Mouse (Mus musculus) c-Kit-positive CD71-negative TER-119-negative erythroid progenitor cells, embryonic 14.5 days (primary cell): ENCODE results near the gene Clgn.
A peak's percentile ranks its signal among the peaks of the same experiment; 100 is the strongest.
"Not testable (repeated sequence)": the region's sequence is repeated elsewhere in the genome, so short reads cannot be mapped to it uniquely, and the experiment has no call there.

Experiments used
- DNase-seq: peaks from one replicate; pipeline ENCODE4 v3.0.0-alpha.2; 2013; ENCODE audit warnings: low read depth

Clgn gene

DNA sequence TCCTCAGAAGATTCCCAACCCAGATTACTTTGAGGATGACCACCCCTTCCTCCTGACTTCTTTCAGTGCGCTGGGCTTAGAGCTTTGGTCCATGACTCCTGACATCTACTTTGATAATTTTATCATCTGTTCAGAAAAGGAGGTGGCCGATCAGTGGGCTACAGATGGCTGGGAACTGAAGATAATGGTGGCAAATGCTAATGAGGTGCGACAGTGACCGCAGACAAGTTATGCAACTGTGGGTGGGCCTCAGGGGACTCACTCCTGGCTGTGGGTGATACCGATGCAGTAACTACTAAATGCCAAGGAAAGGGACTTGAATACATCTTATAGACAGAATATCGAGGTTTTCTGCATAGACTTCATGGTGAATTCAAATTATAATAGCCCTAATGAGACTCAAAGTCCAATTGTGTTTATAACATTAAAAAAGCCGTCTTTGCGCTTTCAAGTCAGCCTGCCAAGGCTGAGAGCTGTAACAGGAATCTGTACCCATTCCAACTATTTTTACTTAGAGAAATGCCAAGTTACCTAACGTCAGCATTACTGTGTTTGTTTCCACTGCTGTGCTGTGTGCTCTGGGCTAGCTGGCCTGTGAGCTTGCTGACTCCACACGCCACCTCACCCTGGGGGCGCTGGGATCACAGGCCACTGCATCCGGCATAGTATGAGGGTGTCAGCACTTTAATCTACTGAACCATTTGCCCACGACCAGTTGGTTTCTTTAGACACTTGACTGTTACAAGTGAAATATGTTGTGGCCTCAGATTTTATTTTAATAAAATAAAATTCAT is 33.6 kb downstream of the Clgn start:
- no peak for DNase-seq

GRCm38 (mm10) chr8:83425202-83425601 is 35.5 kb downstream of the Clgn start:
- no peak for DNase-seq

- no peak for DNase-seq
These were observed 36.6 kb downstream of the Clgn start for GRCm38 (mm10) chr8:83426104-83426759.

DNA sequence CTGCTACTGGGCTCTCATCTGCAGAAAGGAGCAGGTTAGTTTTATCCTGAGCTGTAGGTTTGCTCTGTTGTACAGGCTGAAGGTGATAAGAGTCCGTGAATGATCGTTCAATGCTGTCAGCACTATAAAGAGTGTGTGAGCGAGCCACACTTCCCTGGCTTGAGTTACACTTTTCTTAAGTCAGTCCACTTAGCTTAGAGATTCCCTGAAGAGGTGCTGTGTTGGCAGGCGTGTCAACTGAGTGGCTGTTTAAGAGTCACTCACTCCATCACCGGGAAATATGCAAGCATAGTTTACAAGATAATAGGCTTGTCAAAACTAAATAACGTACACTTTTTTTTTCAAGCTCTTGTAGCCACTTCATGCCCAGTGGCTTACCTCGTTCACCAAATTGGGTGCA is 37.3 kb downstream of the Clgn start:
- DNase-seq = no peak

DNA sequence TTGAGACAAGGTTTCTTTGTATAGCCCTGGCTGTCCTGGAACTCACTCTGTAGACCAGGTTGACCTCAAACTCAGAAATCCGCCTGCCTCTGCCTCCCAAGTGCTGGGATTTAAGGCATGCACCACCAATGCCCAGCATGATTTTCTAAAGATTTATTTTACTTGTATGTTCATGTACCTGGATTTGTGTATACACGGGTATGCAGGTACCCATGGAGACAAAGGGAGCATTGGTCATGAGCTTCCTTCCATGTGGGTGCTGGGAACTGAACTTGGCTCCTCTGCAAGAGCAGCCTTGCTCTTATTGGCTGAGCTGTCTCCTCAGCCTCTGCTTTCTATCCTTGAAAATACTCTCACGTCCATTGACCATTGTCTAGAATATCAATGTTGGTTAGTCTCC is 39.0 kb downstream of the Clgn start:
- not testable (repeated sequence) for DNase-seq

GRCm38 (mm10) chr8:83429071-83429524 is 39.4 kb downstream of the Clgn start:
- no peak for DNase-seq

GRCm38 (mm10) chr8:83437077-83437476 is 47.4 kb downstream of the Clgn start:
- no peak for DNase-seq

- DNase-seq = no peak
These were observed 52.1 kb downstream of the Clgn start for GRCm38 (mm10) chr8:83441656-83442242.

DNA sequence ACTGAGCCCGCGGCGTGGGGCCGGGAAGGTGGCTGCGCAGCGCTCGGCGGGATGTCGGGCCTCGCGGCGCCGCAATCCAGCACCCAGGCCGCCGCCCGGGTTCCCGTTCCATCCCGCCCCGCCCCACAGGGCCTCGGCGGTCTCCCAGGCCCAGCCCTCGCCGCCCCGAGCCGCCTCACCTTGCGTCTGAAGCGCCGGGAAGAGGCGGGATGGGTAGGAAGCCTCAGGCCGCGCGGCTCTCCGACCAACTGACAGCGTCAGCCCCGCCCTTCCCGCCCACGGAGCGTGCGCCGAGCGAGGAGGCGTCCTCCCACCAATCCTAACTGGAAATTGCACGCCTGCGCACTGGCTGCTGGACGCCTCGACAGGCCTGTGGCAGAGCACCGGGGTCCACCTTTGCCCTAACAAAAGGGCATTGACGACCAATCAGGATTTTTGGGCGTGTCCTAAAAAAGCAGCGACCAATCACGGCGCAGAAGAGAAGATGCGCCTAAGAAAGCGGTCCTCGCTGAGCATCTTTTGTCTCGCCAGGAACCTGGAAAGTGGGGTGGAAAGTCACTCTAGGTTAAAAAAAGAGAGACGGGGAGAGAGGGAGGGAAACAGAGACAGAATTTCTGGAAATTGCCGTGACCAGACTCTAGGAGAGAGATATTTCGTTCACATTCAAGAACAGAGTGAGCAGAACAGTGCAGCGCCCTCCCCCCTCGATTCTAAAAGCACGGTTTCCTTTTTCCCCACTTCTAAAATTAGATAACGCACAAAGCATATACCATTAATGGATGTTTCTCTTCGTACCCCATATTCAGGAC is 52.8 kb downstream of the Clgn start:
- peak; percentile 96 for DNase-seq

DNA sequence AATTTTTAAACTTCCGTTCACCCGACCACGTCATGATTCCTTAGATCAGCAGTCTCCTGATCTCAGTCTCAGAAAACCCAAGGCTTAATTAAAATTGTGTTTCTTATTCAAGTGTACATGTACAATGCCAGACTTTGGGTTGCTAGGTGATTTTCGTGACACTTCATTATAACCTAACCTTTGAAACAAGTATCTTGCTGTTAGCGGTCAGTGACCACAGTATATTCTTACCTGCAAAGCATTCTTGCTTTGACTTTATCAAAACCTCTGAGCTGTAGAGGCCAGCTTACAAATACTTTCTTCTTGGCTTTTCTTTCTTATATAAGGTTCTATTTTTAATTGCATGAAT is 53.4 kb downstream of the Clgn start:
- DNase-seq = no peak

DNA sequence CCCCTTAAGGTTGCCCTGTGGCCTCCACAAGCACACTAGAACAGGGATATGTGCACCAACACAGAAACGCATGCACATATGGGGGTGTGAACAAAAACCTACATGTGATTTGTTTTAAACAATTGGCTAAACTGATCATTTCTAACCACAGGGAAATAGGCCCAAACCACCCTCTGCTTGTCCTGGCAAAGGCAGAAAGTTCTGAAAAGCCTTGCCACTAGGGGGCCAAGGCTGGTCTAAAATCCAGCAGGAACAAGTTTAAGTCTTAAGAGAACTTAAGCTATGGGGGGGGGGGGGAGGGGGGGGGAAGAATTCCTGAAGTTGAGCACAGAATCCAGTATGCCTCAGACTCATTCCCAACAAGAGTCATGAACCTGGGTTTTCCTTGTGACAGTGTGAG is 60.3 kb downstream of the Clgn start:
- no peak for DNase-seq

DNA sequence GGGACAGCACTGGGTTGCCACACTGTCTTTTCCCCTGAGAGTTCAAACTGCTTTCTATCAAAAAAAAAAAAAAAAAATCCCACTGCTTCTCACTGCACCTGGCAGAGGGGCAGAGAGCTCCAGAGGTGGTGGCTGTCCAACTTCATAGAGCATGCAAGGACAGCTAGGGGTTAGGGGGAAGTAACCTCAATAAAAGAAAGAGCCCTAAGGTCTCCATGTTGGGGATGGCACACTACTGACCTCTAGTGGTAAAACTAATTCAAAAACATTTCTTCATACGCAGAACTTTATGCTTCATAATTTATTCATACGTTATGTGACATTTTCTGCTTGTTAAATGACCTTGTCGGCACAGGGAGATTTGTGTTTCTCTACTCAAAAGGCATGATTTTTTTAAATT is 61.4 kb downstream of the Clgn start:
- DNase-seq = no peak

DNA sequence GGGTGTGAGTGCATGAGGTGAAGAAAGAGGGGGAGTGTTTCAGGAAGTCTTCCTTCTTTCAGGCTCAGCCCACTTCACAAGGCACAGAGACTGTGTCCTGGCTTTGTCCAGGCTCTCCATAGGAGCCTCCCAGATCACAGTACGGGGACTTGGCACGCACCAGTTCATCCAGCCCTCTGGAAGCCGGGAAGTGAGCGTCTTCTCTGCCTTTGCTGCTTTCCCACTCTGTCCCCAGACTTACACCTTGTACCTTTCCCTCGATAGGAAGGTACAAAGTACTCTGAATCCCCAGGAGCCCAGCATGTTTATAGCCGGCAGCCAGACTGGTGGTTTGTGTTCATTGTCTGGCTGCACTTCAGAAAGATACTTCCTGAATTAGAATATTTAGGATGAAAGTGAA is 67.5 kb downstream of the Clgn start:
- DNase-seq = no peak

DNA sequence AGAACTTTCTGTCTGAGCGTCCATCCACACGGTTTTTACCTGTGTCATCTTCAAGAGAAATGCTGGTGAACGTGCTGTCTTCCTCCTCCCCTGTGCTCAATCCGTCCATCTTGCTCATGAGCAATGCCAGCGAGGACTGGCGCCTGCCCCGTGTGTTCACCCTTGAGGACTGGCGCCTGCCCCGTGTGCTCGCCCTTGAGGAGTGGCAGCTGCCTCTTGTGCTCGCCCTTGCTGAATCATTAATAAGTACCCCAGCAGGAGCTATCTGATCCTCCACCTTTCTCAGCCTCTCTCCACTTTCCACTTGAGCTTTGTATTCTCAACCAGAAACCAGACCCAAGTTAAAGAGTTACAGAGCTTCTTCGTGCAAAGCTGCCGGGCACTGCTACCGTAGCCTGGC is 68.6 kb downstream of the Clgn start, which contains the start of gene Scoc:
Gene Scoc (minus strand): TSS at position 170 of the 400 bp plus-strand sequence.
- no peak for DNase-seq

DNA sequence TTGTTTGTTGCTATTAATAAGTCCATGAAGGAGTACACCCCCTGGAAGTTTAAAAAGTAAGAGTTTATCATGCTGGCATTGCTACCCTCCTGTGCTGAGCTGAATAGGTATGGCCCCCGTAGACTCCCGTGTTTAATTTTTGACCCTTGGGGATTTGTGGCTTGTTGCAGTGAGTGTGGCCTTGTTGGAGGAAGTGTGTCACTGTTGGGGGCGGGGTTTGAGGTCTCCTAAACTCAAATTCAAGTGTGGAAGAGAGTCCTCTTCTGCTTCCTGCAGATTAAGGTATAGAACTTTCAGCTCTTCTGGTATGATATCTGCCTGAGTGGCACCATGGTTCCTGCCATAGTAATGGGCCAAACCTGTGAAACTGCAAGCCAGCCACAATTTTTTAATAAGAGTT is 69.9 kb downstream of the Clgn start:
- no peak for DNase-seq
